Mouse (Mus musculus) right cerebral cortex, postnatal 14 days (tissue): ENCODE measurements around the gene Opcml.

ENCODE experiments used
- DNase-seq: peaks from one replicate; pipeline ENCODE4 v3.0.0; 2022

Gene Opcml

GRCm38 (mm10) chr9:28013192-28013591 is 222.6 kb downstream of the Opcml start:
- DNase-seq, result no peak

GRCm38 (mm10) chr9:28028156-28028555 is 237.6 kb downstream of the Opcml start:
- DNase-seq, result no peak

- no peak for DNase-seq
Observed at GRCm38 (mm10) chr9:28028788-28029393, 238.3 kb downstream of the Opcml start.

GRCm38 (mm10) chr9:28049157-28049556 is 258.6 kb downstream of the Opcml start:
- DNase-seq, result no peak

- no peak for DNase-seq
Observed at GRCm38 (mm10) chr9:28057171-28057845, 266.7 kb downstream of the Opcml start.

- no peak for DNase-seq
Observed at GRCm38 (mm10) chr9:28065126-28065525, 274.6 kb downstream of the Opcml start.

GRCm38 (mm10) chr9:28080694-28081093 is 290.1 kb downstream of the Opcml start:
- no peak for DNase-seq

- DNase-seq, result no peak
Observed at GRCm38 (mm10) chr9:28083754-28084153, 293.2 kb downstream of the Opcml start.

- DNase-seq, result peak; percentile 14
Observed at GRCm38 (mm10) chr9:28084273-28084726, 293.7 kb downstream of the Opcml start.

GRCm38 (mm10) chr9:28091395-28091794 is 300.8 kb downstream of the Opcml start:
- no peak for DNase-seq

- DNase-seq, result no peak
Observed at GRCm38 (mm10) chr9:28094722-28095121, 304.1 kb downstream of the Opcml start.

GRCm38 (mm10) chr9:28096204-28096603 is 305.6 kb downstream of the Opcml start:
- no peak for DNase-seq

- no peak for DNase-seq
Observed at GRCm38 (mm10) chr9:28101981-28102380, 311.4 kb downstream of the Opcml start.

GRCm38 (mm10) chr9:28121858-28122257 is 331.3 kb downstream of the Opcml start:
- no peak for DNase-seq

- no peak for DNase-seq
Observed at GRCm38 (mm10) chr9:28128735-28129134, 338.2 kb downstream of the Opcml start.

- no peak for DNase-seq
Observed at GRCm38 (mm10) chr9:28131521-28131920, 340.9 kb downstream of the Opcml start.

- DNase-seq, result no peak
Observed at GRCm38 (mm10) chr9:28136614-28137013, 346.0 kb downstream of the Opcml start.

- DNase-seq, result no peak
Observed at GRCm38 (mm10) chr9:28139957-28140597, 349.5 kb downstream of the Opcml start.

GRCm38 (mm10) chr9:28149507-28149906 is 358.9 kb downstream of the Opcml start:
- no peak for DNase-seq

GRCm38 (mm10) chr9:28153748-28154147 is 363.2 kb downstream of the Opcml start:
- DNase-seq, result no peak

- DNase-seq, result no peak
Observed at GRCm38 (mm10) chr9:28157092-28157491, 366.5 kb downstream of the Opcml start.

- DNase-seq, result no peak
Observed at GRCm38 (mm10) chr9:28160953-28161352, 370.4 kb downstream of the Opcml start.

- DNase-seq, result no peak
Observed at GRCm38 (mm10) chr9:28163946-28164345, 373.4 kb downstream of the Opcml start.

- peak; percentile 72 for DNase-seq
Observed at GRCm38 (mm10) chr9:28171890-28172289, 381.3 kb downstream of the Opcml start.
